Mouse (Mus musculus) spleen, adult 2 months (tissue): ENCODE data around the gene Myh7.

Experiments
- CTCF ChIP-seq: fragments of 200-500 bp; IDR thresholded peaks from 2 replicates; pipeline ENCODE4 v1.5.1; 2011; ENCODE audit warnings: mild to moderate bottlenecking, inconsistent platforms; ENCODE audit not compliant: insufficient read depth, insufficient read length, insufficient replicate concordance; ENCODE audit errors: extremely low read depth
- POLR2A ChIP-seq: fragments of 200-500 bp; IDR thresholded peaks from 2 replicates; pipeline ENCODE4 v1.6.1; 2011; ENCODE audit warnings: low read depth, low read length, inconsistent platforms

DNA sequence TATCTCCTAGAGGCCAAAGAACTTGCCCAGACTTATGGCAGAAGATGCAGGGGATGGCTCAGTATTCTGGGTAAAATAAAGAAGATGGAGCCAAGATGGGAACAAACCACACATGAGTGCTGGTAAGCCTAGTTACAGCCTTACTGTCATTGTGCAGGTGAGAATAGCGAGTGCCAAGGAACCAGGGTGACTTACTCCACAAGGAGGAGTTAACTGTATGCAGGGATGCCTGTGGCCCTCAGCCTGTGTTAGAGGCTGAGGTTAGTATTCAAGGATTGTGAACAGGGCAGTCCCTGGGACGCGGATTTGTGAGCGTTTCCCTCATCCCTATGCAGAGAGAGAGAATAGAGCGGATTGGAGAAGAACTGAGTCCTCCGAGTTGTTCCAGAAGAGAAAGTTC, 42.8 kb downstream of the Myh7 start:
- TF ChIP-seq CTCF = no peak
- TF ChIP-seq POLR2A = no peak
